Mouse (Mus musculus) layer of hippocampus, postnatal 36 days (tissue): ENCODE measurements around the gene Gm13694. TPM values are rescaled to one million over a fixed set of nuclear protein-coding genes. Genes with fewer than 3 reads are reported as not detected.

ENCODE experiments used
- total RNA-seq, 2 experiments: library from RNA; stranded (reverse); gene quantifications; 2 replicates each; pipeline ENCODE4 v1.2.3; 2021

The Gm13694 gene
- total RNA-seq, 2 experiments from 2014 or later = 1.7 TPM

Other genes starting within 250 kb of the Gm13694 start
- gene Fam171b, start 166.3 kb upstream of the Gm13694 start, total RNA-seq = 100 to 1,000 TPM; 191 to 210 TPM
- gene Zswim2, start 37.7 kb upstream of the Gm13694 start, total RNA-seq = under 1 TPM in 1 of 2 experiments, not detected in 1; 0.27 TPM
- 1 to 10 TPM; 1.7 TPM for gene Gm13698, start 23.2 kb upstream of the Gm13694 start, total RNA-seq
- 1 to 10 TPM; 1.7 TPM for gene Gm13693, start 17.4 kb upstream of the Gm13694 start, total RNA-seq
- 1 to 10 TPM in 1 of 2 experiments, not detected in 1; 1.7 TPM for gene Gm13695, start 11.6 kb upstream of the Gm13694 start, total RNA-seq
- gene Gm13696, start 5.8 kb upstream of the Gm13694 start, total RNA-seq = 1 to 10 TPM; 1.7 TPM
- gene Gm13697, start 5.8 kb downstream of the Gm13694 start, total RNA-seq = 1 to 10 TPM; 1.7 TPM
- gene Gm13691, start 11.6 kb downstream of the Gm13694 start, total RNA-seq = 1 to 10 TPM; 1.7 TPM